Mouse (Mus musculus): ENCODE data around the gene Dnah1.

The Dnah1 gene

GRCm38 (mm10) chr14:31237101-31237882 is 86.4 kb downstream of the Dnah1 start:
- DNase-seq (ENCODE audit: low read depth, low spot score): no peak

GRCm38 (mm10) chr14:31233996-31234591 is 89.6 kb downstream of the Dnah1 start:
- peak; percentile 82 for DNase-seq (ENCODE audit: low read depth, low spot score)

- DNase-seq (ENCODE audit: low read depth, low spot score): no peak
These were observed 90.4 kb downstream of the Dnah1 start for GRCm38 (mm10) chr14:31233070-31233995.

- no peak for DNase-seq (ENCODE audit: low read depth, low spot score)
These were observed 91.2 kb downstream of the Dnah1 start for GRCm38 (mm10) chr14:31232404-31233069.

- no peak for DNase-seq (ENCODE audit: low read depth, low spot score)
These were observed 93.3 kb downstream of the Dnah1 start for GRCm38 (mm10) chr14:31230442-31230841.

- DNase-seq (ENCODE audit: low read depth, low spot score): no peak
These were observed 95.5 kb downstream of the Dnah1 start for GRCm38 (mm10) chr14:31228234-31228633.

- no peak for DNase-seq (ENCODE audit: low read depth, low spot score)
These were observed 96.7 kb downstream of the Dnah1 start for GRCm38 (mm10) chr14:31226978-31227377.

GRCm38 (mm10) chr14:31217666-31218065 is 106.0 kb downstream of the Dnah1 start, which contains the start of gene Sema3g:
TSS of gene Sema3g (plus strand) at chr14:31217860.
- DNase-seq (ENCODE audit: low read depth, low spot score): peak; percentile 31

- DNase-seq (ENCODE audit: low read depth, low spot score): no peak
These were observed 106.8 kb downstream of the Dnah1 start, which contains the start of gene Nisch for GRCm38 (mm10) chr14:31216846-31217245. TSS of gene Nisch (minus strand) at chr14:31216946.

GRCm38 (mm10) chr14:31215157-31216002 is 108.3 kb downstream of the Dnah1 start:
- peak; percentile 87 for DNase-seq (ENCODE audit: low read depth, low spot score)

- DNase-seq (ENCODE audit: low read depth, low spot score): no peak
These were observed 109.0 kb downstream of the Dnah1 start for GRCm38 (mm10) chr14:31214684-31215083.

- no peak for DNase-seq (ENCODE audit: low read depth, low spot score)
These were observed 109.8 kb downstream of the Dnah1 start for GRCm38 (mm10) chr14:31213868-31214267.

- DNase-seq (ENCODE audit: low read depth, low spot score): no peak
These were observed 111.2 kb downstream of the Dnah1 start for GRCm38 (mm10) chr14:31212499-31212898.

- no peak for DNase-seq (ENCODE audit: low read depth, low spot score)
These were observed 111.8 kb downstream of the Dnah1 start for GRCm38 (mm10) chr14:31211854-31212253.
